Comparison of ENCODE assay signal across 11 mouse cellular contexts in the genomic region with DNA sequence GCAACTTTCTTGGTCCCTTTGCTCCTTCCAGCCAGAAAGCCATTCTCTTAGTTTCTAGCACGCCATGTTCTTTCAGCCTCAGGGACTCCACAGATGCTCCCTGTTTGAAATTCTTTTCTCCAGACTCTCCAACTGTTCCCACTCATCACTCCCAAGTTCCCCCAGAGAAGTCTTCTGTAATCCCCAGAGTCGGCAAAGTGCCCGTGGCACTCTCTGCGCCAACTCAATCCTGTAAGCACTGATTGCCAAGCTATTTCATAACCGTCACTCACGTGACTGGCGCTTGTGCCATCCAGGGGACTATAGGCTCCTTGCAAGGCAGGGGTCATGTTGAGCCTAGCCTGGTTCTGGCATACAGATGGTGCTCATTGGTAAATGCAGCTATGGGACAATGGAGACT. TPM values are rescaled to one million over a fixed set of nuclear protein-coding genes. Genes with fewer than 3 reads are reported as not detected.
DNase-seq lines count a peak whose midpoint lies in the region; ATAC-seq and TF ChIP-seq lines count a peak whose summit lies in the region.
"Had no signal": no experiment of that assay in that cellular context is flagged by ENCODE, and none has a peak within 500 bp of the region (broad histone marks: within the 10 kb centered on the region; RNA-seq: fewer than 3 reads in every experiment).

No protein-coding gene starts in this region.

- no peaks in the 10 kb centered on the region for H3K27me3 ChIP-seq in neural tube, embryonic 15.5 days (replicated peaks)
- H3K27me3 ChIP-seq in heart, embryonic 11.5 days (ENCODE audit: control insufficient read depth, insufficient read depth, low read length) = no peaks in the 10 kb centered on the region
- H3K27me3 ChIP-seq: embryonic facial prominence, embryonic 15.5 days; limb, embryonic 13.5 days had no signal

- intact Hi-C loops in gastrocnemius, adult 2 months (cut with DNase I) = no loop called here

- TF ChIP-seq CTCF in gastrocnemius, adult 2 months (IDR thresholded peaks at IDR 0.05) = no peak

- no peak overlapping the region for H3K4me3 ChIP-seq in gastrocnemius, adult 2 months
- no peak overlapping the region for H3K4me3 ChIP-seq in neural tube, embryonic 15.5 days (replicated peaks)
- H3K4me3 ChIP-seq in heart, embryonic 11.5 days (ENCODE audit: low read depth, low read length) = no peak overlapping the region
- H3K4me3 ChIP-seq: embryonic facial prominence, embryonic 15.5 days; limb, embryonic 13.5 days had no signal

- H3K9me3 ChIP-seq in neural tube, embryonic 15.5 days (replicated peaks) = no peaks in the 10 kb centered on the region
- H3K9me3 ChIP-seq in heart, embryonic 11.5 days (replicated peaks; ENCODE audit: control insufficient read depth, low read length) = no peaks in the 10 kb centered on the region
- H3K9me3 ChIP-seq: embryonic facial prominence, embryonic 15.5 days; limb, embryonic 13.5 days had no signal

- H3K4me2 ChIP-seq in neural tube, embryonic 15.5 days = no peak overlapping the region
- H3K4me2 ChIP-seq in heart, embryonic 11.5 days = no peak overlapping the region
- H3K4me2 ChIP-seq: embryonic facial prominence, embryonic 15.5 days; limb, embryonic 13.5 days; midbrain, embryonic 11.5 days had no signal

- ATAC-seq in neural tube, embryonic 15.5 days (ENCODE audit: low FRiP score) = no peak
- no peak for ATAC-seq in heart, embryonic 11.5 days (replicated peaks; ENCODE audit: insufficient number of reproducible peaks, low FRiP score, low TSS enrichment)

- no peak overlapping the region for H3K9ac ChIP-seq in neural tube, embryonic 15.5 days (replicated peaks)
- H3K9ac ChIP-seq in heart, embryonic 11.5 days (ENCODE audit: low read depth, low read length) = no peak overlapping the region
- H3K9ac ChIP-seq: embryonic facial prominence, embryonic 15.5 days; limb, embryonic 13.5 days had no signal

- no peak overlapping the region for H3K27ac ChIP-seq in gastrocnemius, adult 2 months
- H3K27ac ChIP-seq in neural tube, embryonic 15.5 days (replicated peaks) = no peak overlapping the region
- no peak overlapping the region for H3K27ac ChIP-seq in heart, embryonic 11.5 days (ENCODE audit: low read depth, low read length)
- H3K27ac ChIP-seq: embryonic facial prominence, embryonic 15.5 days; limb, embryonic 13.5 days had no signal

- H3K4me1 ChIP-seq in neural tube, embryonic 15.5 days = no peaks in the 10 kb centered on the region
- no peaks in the 10 kb centered on the region for H3K4me1 ChIP-seq in heart, embryonic 11.5 days (ENCODE audit: control insufficient read depth, insufficient read depth, low read length)
- H3K4me1 ChIP-seq: embryonic facial prominence, embryonic 15.5 days; limb, embryonic 13.5 days had no signal

- peak; percentile 24 for DNase-seq in gastrocnemius, adult 2 months
- no peak for DNase-seq in gastrocnemius, adult 8-10 months (ENCODE audit: low spot score in 2 of 2)
- DNase-seq in cerebellum, adult 9-10 months = peak; percentile 71
- peak; percentile 70 to 72 for DNase-seq in layer of hippocampus, adult 8-10 months (ENCODE audit: low spot score in 2 of 2)
- DNase-seq in right cerebral cortex, adult 2 months (ENCODE audit: low spot score in 2 of 2) = peak; percentile 71 to 78
- no peak for DNase-seq in lung, postnatal 10 days

- WGBS in neural tube, embryonic 15.5 days = 91% methylated on average over 7 of the region's 7 CpGs
- 87% methylated on average over 7 of the region's 7 CpGs for WGBS in heart, embryonic 11.5 days (ENCODE audit: insufficient replicate concordance)

- peaks cover 38% of the 10 kb centered on the region for H3K36me3 ChIP-seq in neural tube, embryonic 15.5 days
- no peaks in the 10 kb centered on the region for H3K36me3 ChIP-seq in heart, embryonic 11.5 days (ENCODE audit: control insufficient read depth, insufficient read depth, low read length)
- H3K36me3 ChIP-seq: embryonic facial prominence, embryonic 15.5 days had no signal

RNA-seq across cellular contexts. Expression of a gene that starts 51.4 kb away (rescaled TPM):
- 10 to 100 TPM in 1 of 2 experiments, 1 to 10 TPM in 1; 8.1 to 11.2 TPM for total RNA-seq in gastrocnemius, adult 2 months (2021)
- 10 to 100 TPM in 3 of 4 experiments, 1 to 10 TPM in 1; 9.6 to 12.7 (median 10.2) TPM for total RNA-seq in gastrocnemius, adult 8-10 months (2022)
- 10 to 100 TPM; 19.7 to 23.1 (median 21.8) TPM for total RNA-seq in layer of hippocampus, adult 8-10 months (2022)
- 24.7 and 27.6 TPM in 2 replicates for polyA plus RNA-seq in neural tube, embryonic 15.5 days (2015; fragmentation: Nextera tagmentation; extraction: Ambion mirVana)
- polyA plus RNA-seq in heart, embryonic 11.5 days (2014; fragmentation: Nextera tagmentation; extraction: Ambion mirVana) = 12.1 and 13.2 TPM in 2 replicates

Comparison
In these comparisons a context has a peak if more than half of its experiments do, and no peak if none do; other contexts are left out.
1. DNase-seq: peak in gastrocnemius, adult 2 months (single experiment), cerebellum, adult 9-10 months (single experiment), layer of hippocampus, adult 8-10 months (2 of 2) and right cerebral cortex, adult 2 months (2 of 2); none in gastrocnemius, adult 8-10 months (0 of 2) and lung, postnatal 10 days (single experiment).